Mouse (Mus musculus): ENCODE results near the gene Flt1.

GRCm38 (mm10) chr5:147623747-147624146 lies 102.1 kb downstream of the Flt1 start:
- TF ChIP-seq EP300 (IDR thresholded peaks at IDR 0.05; ENCODE audit: insufficient read depth, low read depth, low read length) (no peak), CTCF (IDR thresholded peaks at IDR 0.05; ENCODE audit: low read depth, low read length) (no peak), POLR2A (IDR thresholded peaks at IDR 0.05; ENCODE audit: insufficient read depth, low read length) (no peak)
